Mouse (Mus musculus): ENCODE measurements around the gene Car5b. TPM values are rescaled to one million over a fixed set of nuclear protein-coding genes. Genes with fewer than 3 reads are reported as not detected.
A peak's percentile ranks its signal among the peaks of the same experiment; 100 is the strongest.

Car5b gene
- polyA plus RNA-seq, 1 experiment, result 0.81 TPM

DNA sequence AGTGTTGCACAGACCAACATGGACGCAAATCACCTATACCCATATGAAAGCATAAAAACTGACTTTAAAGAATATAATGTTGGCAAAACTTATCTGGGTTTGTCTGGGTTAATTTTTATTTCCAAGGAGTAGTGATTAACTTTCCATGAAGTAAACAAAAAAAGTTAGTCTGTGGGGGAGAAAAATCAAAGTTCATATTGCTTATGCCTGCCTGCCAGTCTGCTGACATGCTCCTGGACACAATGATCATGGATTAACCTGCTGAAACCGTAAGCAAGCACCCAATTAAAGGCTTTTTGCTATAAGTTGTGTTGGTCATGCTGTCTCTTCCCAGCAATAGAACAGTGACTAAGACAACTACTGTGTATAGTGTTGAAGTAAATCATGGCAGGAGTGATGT lies 7.6 kb upstream of the Car5b start:
- DNase-seq (ENCODE audit: low read depth), result no peak
- TF ChIP-seq CTCF (IDR thresholded peaks at IDR 0.05; ENCODE audit: borderline replicate concordance, extremely low read depth, insufficient read depth, insufficient read length) (no peak), POLR2A (IDR thresholded peaks at IDR 0.05; ENCODE audit: borderline replicate concordance, extremely low read depth, insufficient read depth, insufficient read length, poor library complexity, severe bottlenecking) (no peak)

DNA sequence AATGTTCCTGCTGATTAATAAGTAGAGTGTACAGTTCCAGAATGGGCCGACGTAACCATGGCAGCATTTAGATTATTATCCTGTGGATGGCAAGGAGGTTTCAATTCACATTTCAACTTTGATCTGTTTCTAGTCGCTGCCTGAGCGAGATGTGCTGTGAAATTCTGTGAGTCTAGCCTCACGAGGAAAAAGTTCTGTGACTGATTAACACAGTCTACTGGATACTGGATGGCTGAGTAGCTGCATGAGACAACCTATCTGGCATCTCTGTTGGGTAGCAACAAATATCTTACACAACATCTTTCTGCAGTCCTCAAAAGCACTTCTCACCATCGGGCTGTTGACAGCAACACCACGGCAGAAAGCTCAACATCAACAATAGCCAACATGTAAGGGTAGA lies 4.7 kb upstream of the Car5b start:
- no peak for DNase-seq (ENCODE audit: low read depth)
- no peak for TF ChIP-seq POLR2A (IDR thresholded peaks at IDR 0.05; ENCODE audit: borderline replicate concordance, extremely low read depth, insufficient read depth, insufficient read length, poor library complexity, severe bottlenecking)
- no peak for TF ChIP-seq CTCF (IDR thresholded peaks at IDR 0.05; ENCODE audit: borderline replicate concordance, extremely low read depth, insufficient read depth, insufficient read length)

DNA sequence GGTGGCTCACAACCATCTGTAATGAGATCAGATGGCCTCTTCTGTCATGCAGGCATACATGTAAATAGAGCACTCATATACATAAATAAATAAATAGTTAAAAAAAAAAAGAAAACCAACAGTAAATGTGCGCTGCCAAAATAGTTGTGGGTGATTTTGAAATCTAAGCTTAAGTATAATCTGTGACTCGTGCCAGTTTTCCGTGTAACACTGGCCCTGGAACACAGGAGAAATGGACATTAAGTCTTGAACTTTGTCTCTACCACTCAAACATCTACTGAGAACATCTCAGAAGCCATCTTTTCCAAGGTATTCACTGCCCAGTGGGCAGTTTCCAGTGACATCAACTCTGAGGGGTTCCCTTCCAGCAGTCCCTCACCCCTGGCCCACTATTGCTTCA lies 12.2 kb downstream of the Car5b start:
- no peak for TF ChIP-seq CTCF (IDR thresholded peaks at IDR 0.05; ENCODE audit: borderline replicate concordance, extremely low read depth, insufficient read depth, insufficient read length)
- TF ChIP-seq POLR2A (IDR thresholded peaks at IDR 0.05; ENCODE audit: borderline replicate concordance, extremely low read depth, insufficient read depth, insufficient read length, poor library complexity, severe bottlenecking), result no peak
- no peak for DNase-seq (ENCODE audit: low read depth)

DNA sequence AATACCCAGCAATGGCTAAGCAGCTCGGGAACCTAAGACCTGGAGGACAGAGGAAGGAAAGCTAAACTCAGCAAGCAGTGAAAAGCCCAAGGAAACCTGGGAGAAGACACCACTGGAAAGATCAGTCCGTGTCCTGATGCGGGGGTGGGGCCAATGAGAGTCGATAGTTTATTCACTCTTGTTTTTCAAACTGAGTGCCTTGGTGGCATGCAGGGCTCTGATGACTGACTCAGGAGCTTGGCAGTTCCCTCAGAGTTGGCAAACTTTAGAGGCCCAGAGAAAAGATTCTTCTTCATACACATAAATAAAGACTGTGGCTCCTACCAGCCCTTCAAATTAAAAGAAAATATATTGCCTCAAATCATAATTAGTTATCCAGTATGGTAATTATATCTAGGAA lies 12.8 kb downstream of the Car5b start:
- TF ChIP-seq CTCF (IDR thresholded peaks at IDR 0.05; ENCODE audit: borderline replicate concordance, extremely low read depth, insufficient read depth, insufficient read length) (no peak), POLR2A (IDR thresholded peaks at IDR 0.05; ENCODE audit: borderline replicate concordance, extremely low read depth, insufficient read depth, insufficient read length, poor library complexity, severe bottlenecking) (no peak)
- DNase-seq (ENCODE audit: low read depth), result no peak

DNA sequence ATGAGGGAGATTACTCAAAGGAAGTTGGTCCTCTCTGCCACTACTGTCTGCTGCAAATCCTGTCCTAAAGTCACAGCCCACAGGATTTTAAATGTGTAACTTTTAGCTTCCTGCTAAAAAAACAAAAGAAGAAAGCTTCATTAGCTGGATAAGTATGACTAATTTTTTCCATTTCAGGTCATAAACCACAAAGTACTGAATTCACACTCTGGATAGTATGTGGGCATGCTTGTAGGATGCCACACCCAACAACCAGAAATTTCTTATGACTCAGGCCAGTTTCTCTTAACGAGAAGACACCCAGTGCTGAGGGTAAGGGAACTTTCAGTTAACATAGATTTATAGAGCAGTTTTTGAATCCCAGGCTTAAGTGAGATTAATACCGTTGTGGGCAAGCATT lies 14.5 kb downstream of the Car5b start:
- no peak for DNase-seq (ENCODE audit: low read depth)
- TF ChIP-seq CTCF (IDR thresholded peaks at IDR 0.05; ENCODE audit: borderline replicate concordance, extremely low read depth, insufficient read depth, insufficient read length), result no peak
- TF ChIP-seq POLR2A (IDR thresholded peaks at IDR 0.05; ENCODE audit: borderline replicate concordance, extremely low read depth, insufficient read depth, insufficient read length, poor library complexity, severe bottlenecking), result no peak

DNA sequence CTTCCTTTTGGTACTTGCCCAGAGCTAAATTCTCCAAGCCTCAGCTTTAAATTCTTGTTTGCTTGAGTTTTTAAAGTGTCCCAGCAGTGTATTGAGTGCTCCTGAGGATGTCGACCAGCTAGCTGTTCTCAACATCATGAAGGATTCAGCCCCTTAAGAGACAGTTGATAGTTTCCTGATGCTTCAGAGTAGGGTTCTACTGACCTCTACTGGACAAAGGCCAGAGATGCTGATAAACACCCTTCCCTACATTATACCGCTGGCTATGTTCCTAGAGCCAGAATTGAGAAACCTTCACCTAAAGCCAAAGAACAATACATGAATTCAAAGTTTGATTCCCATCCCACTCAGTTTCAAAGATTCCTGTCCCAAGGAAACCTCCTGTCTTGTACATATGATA lies 23.0 kb downstream of the Car5b start:
- TF ChIP-seq POLR2A (IDR thresholded peaks at IDR 0.05; ENCODE audit: borderline replicate concordance, extremely low read depth, insufficient read depth, insufficient read length, poor library complexity, severe bottlenecking) (no peak), CTCF (IDR thresholded peaks at IDR 0.05; ENCODE audit: borderline replicate concordance, extremely low read depth, insufficient read depth, insufficient read length) (peak; percentile 54; the same call in 1 of the 2 replicates)
- DNase-seq (ENCODE audit: low read depth), result peak; percentile 73

DNA sequence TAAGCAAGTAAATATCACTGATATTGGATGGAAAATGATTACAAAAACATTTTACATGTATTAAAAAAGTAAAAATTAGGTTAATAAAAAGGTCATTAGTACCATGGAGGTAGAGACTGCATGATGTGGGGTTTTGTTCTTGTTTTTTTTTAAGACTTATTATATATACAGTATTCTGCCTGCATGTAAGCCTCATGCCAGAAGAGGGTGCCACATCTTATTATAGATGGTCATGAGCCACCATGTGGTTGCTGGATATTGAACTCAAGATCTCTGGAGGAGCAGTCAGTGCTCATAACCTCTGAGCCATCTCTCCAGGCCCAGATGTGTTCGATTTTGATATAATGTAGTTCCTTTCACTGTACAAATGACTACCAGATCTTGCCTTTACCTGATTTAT lies 27.9 kb downstream of the Car5b start:
- no peak for DNase-seq (ENCODE audit: low read depth)
- no peak for TF ChIP-seq POLR2A (IDR thresholded peaks at IDR 0.05; ENCODE audit: borderline replicate concordance, extremely low read depth, insufficient read depth, insufficient read length, poor library complexity, severe bottlenecking)
- TF ChIP-seq CTCF (IDR thresholded peaks at IDR 0.05; ENCODE audit: borderline replicate concordance, extremely low read depth, insufficient read depth, insufficient read length), result no peak

DNA sequence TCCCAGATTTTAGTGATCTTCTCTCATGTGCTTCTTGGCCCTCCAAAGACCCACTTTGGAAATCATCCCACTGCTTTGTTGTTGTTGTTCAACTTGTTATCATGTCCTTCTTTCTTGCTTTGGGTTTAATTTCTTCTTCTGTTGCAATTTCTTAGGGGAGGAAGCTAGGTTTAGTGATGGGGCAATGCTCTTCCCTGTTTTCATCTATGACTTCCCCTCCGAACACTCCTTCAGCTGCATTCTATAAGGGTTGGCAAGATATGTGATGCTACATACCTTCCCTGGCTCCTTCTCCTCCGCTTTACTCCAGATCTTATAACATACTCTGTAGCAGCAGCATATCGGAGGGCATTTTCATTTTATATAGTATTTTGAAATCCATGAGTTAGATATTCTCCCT lies 31.0 kb downstream of the Car5b start:
- no peak for DNase-seq (ENCODE audit: low read depth)

DNA sequence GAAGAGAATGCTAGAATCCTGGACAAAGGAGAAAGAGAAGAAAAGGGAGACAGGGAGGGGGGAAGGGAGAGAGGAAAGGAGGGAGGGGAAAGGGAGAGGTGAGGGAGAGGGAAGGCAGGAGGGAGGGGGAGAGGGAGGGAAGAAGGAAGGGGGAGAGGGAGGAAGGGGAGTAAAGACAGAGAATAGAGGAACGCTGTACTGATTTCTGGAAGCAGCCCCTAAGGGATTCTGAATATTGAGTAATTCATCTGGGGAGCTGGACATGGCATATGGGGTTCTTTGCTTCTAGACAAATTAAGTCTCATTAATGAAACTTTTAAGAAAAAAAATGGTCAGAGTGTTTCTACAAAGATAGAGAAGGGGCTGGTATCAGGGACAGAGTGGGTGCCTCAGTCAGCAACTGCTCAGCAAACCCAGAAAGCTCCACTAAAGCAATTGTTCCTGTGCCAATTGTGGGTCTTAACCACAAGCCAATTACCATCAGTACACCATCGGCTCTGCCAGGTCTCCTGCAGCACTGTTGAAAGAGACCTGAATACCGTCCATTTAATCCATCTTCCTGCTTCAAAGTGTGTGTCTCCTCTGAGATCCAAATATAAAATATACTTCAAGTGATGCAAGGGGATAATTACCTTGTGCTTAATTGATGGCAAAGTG lies 40.0 kb downstream of the Car5b start:
- TF ChIP-seq CTCF (IDR thresholded peaks at IDR 0.05; ENCODE audit: borderline replicate concordance, extremely low read depth, insufficient read depth, insufficient read length) (no peak), POLR2A (IDR thresholded peaks at IDR 0.05; ENCODE audit: borderline replicate concordance, extremely low read depth, insufficient read depth, insufficient read length, poor library complexity, severe bottlenecking) (no peak)
- DNase-seq (ENCODE audit: low read depth), result peak; percentile 83

More for the DNA sequence above, 31.0 kb downstream of the Car5b start:
- no peak for TF ChIP-seq CTCF (IDR thresholded peaks at IDR 0.05; ENCODE audit: borderline replicate concordance, extremely low read depth, insufficient read depth, insufficient read length)
- TF ChIP-seq POLR2A (IDR thresholded peaks at IDR 0.05; ENCODE audit: borderline replicate concordance, extremely low read depth, insufficient read depth, insufficient read length, poor library complexity, severe bottlenecking), result no peak

DNA sequence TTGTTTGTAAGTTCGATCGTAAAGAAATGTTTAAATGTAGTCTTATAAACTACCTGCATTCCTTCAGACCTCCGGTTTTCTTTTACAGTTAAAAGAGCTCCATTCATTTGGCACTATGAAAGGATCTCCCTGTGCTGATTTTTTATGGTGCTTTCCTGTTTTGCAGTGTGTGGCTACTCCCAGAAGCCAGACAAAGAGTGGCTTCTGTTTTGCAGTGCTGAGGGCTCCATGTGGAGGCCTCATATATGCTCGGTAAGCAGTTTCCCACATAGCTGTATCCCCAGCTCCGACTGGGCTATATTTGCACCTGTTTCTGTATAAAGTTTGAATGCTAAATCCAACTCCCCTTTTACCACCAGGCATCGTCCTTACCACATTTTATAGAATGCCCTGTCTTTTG lies 45.7 kb downstream of the Car5b start:
- DNase-seq (ENCODE audit: low read depth), result no peak
- TF ChIP-seq CTCF (IDR thresholded peaks at IDR 0.05; ENCODE audit: borderline replicate concordance, extremely low read depth, insufficient read depth, insufficient read length) (no peak), POLR2A (IDR thresholded peaks at IDR 0.05; ENCODE audit: borderline replicate concordance, extremely low read depth, insufficient read depth, insufficient read length, poor library complexity, severe bottlenecking) (no peak)

DNA sequence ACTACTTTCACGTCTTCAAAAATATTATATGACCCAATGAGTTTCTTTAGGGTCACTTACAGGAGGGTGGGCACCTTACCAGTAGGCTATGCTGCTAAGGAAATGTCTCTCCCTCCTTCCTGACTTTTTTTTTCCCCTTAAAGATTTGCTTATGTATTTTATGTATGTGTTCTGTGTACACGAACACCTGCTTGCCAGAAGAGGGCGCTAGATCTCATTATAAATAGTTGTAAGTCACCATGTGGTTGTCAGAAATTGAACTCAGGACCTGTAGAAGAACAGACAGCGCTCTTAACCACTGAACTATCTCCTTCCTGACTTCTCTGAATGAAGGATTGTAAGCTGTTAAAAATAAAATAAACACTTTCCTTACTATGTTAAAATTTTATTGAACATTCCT lies 46.3 kb downstream of the Car5b start:
- TF ChIP-seq CTCF (IDR thresholded peaks at IDR 0.05; ENCODE audit: borderline replicate concordance, extremely low read depth, insufficient read depth, insufficient read length), result no peak
- TF ChIP-seq POLR2A (IDR thresholded peaks at IDR 0.05; ENCODE audit: borderline replicate concordance, extremely low read depth, insufficient read depth, insufficient read length, poor library complexity, severe bottlenecking), result no peak
- no peak for DNase-seq (ENCODE audit: low read depth)

DNA sequence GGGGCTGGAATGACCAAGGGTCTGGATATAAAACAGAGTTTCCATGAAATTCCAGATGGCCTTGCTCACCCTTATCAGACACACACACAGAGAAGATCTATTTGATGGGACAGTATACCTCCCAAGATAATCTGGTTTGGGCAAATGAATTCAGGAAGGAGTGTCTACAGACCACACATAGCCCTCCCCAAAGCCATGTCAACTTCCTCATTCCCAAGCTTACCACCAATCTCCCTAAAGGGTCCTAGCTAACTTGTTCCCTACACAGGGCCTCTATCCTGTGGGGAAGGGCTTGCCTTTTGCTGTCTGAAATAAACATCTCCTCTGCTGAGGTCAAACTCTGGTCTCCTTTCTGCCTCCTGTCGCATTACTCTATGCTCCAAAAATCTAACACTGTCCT lies 46.7 kb downstream of the Car5b start:
- no peak for DNase-seq (ENCODE audit: low read depth)
- TF ChIP-seq CTCF (IDR thresholded peaks at IDR 0.05; ENCODE audit: borderline replicate concordance, extremely low read depth, insufficient read depth, insufficient read length), result no peak
- TF ChIP-seq POLR2A (IDR thresholded peaks at IDR 0.05; ENCODE audit: borderline replicate concordance, extremely low read depth, insufficient read depth, insufficient read length, poor library complexity, severe bottlenecking), result no peak
